Mouse (Mus musculus) activated CD4-positive, CD25-positive, alpha-beta regulatory T cell, adult 4 months (primary cell): ENCODE data around the gene Chkb. TPM values are rescaled to one million over a fixed set of nuclear protein-coding genes. Genes with fewer than 3 reads are reported as not detected.

Source experiments
- ATAC-seq: one replicate; pipeline ENCODE4 v1.8.0; 2017
- polyA plus RNA-seq, 2 experiments: library from polyadenylated mRNA; unstranded; fragments of 100-300 nt; shearing (Covaris generic); gene quantifications; one replicate each; pipeline ENCODE4 v1.2.1; 2017

The Chkb gene
- polyA plus RNA-seq, 2 experiments from 2014 or later, result 50.7 to 55.4 TPM

DNA sequence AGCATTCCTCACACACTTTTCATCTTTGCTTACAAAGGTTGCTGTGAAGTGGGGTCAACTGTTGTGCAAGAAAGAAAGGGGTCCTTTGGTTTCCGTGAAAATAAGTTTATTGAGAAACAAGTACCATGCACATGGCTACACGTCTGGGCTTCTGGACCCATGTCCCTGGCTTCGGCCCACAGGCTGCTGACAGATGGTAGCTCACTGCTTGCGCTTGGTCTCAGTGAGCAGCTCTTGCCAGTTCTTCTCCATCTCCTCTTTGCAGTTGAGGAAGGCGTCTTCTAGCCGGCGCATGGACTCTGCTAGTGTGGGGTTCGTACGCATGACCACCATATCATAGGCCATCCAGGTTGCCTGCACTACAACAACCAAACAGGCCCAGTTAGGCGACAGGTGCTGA is 39.6 kb downstream of the Chkb start:
- ATAC-seq, result no peak

DNA sequence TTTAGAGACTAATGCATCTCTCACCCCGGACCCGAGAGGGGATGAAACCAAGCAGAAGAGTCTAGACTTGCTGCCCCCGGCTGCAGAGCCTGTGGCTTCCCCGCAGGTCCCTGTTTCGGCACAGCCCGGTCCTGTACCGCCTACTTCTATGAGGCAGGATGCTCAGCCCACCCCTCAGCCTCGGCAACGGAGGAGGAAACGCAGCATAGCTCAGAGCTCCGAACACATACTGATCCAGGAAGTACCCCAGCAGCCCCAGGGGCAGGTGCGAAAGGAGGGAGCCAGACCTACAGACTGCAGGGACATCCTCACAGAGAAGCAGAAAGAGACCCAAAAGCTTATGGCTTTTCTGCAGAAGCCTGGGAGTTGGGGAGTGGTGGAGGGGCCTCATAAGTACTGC is 42.6 kb downstream of the Chkb start:
- ATAC-seq, result peak; percentile 72

DNA sequence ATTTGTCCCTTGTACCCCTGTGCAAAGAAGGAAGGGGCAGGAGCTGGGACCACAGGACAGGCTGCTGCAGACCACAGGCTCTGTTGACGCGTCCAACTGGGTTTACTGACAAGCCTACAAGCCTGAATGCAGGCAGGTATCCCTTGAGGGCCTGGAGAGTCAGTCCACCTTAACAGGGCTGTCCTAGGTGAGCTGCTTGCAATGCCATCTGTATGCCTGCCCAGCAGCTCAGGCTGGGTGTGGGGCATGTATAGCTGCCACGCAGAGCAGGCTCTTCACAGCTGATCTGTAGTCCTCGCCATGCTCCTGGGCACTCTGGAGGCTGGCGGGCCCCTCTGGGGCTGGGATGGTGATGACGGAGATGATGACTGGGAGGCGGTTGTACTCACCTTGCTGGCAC is 45.1 kb downstream of the Chkb start, which contains the start of gene Klhdc7b:
Gene Klhdc7b (plus strand): TSS at position 301 of the 400 bp plus-strand sequence.
- no peak for ATAC-seq

DNA sequence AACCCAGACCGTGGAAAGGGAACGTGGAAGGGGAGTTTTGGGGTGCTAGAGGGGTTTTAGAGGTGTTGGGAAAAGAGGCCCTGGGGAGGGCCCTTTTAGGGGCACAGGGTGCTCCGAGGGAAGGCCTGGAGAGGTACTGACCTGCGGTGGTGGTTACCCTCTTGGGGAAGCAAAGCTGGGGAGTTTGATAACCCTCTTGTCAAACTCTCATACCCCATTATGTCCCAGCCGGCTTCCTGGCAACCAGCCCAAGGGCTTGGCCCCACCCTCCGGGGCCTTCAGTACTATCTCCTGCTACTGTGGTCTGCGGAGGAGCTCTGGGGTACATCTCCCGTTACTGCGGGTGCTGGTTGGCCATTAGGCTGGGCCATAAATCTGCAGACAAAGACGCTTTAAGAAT is 50.3 kb downstream of the Chkb start:
- no peak for ATAC-seq

DNA sequence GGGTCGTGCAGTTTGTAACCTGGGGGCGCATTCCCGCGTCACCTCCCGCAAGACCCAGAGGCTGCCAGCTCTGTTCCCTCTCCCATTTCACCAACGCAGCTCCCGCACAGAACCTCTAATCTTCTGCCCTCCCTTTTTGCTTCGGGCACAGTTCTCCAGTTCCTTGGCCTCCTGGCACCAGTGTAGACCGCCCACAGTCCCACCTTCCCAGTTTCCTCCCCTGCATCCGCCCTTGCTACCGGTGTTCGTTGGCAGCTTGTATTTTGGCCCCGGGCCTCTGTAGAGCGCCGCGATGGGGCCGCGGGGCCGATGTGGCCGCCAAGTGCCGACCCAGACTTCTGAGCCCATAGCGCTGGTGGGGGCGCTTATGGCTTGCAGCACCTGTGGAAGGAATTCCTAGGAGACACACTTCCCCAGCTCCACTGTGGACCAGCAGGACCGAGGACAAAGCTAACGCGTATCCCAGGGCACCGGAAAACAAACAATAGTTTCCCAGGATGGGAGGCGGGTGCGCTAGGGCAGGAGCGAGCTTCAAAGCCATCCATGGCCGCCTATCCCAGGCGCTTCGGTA is 50.8 kb downstream of the Chkb start, which contains the start of gene Odf3b:
Gene Odf3b (minus strand): TSS at position 452 of the 571 bp plus-strand sequence.
- ATAC-seq, result peak; percentile 36

DNA sequence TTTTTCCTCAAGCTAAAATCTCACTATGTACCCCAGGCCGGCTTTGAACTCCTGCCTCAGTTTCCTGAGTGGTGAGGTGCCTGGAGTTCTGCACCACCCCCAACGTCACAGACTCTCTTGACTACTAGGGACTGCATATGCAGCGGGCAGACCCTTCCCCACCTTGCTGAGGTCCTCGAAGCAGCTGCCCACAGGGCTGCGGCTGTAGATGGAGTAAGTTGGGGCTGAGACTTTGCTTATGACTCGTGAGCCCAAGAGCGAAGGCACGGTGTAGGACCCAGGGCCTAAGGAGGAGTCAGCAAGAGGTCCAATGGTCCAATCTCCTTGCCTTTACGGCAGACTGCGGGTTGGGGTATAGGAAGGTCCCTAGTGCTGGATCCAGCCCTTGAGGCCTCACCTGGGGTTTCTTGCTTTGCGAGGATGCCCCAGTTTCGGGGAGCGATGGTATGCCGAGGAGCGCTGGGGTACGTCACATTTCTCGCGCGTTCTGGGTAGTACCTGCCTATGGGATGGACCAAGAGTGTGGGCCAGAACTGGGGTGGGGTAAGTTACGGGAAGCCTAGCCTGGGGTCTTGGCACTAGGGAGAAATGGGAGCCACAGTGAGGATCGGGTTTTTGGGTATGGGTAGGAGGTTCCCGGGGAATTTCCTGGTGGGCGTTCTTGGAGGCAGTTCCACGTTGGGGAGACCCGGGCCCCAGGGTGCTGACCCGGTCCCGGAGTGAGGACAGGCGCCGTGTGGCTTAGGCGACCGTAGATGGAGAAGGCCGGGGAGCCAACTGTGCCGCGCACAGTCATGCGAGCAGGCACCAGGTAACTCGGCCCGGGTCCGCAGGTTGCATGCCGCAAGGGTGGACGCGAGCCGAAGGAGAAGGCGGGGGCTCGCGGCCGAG is 51.5 kb downstream of the Chkb start:
- ATAC-seq, result no peak

DNA sequence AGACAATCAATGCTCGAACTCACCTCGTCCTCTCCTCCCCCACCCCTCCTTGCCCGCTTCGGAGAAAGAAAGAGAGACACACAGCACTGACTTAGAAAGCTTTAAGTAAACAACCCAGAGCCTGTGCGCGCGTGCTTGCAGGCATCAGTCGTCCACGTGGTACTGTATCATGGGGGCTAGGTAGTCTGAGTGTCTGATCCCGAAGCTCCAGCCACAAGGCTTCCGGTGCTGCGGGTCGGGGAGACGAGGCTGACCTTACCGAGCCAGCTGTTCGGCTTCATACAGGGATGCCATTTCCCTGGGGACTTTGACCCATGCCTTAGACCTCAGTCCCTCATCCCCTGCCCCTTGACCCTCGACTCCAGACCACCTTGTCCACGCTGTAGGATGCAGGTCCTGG is 52.3 kb downstream of the Chkb start:
- no peak for ATAC-seq

DNA sequence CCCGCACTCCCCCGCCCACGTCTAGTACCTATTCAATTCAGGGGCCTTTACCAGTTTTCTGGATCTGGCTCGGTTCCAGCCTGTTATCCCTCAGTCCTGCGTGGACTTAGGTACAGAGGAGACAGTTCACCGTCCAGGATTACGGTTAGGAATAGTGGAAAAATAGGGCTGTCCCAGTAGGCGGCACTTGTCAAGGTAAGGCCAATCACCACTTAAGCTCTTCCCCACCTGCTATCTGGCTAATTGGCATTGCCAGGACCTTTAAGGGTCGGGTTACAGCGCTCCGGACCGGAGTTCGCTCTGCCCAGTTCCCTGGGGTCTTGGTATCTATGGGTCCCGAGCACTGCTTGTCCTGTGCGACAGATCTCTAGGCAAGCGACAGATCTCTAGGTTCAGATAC is 52.8 kb downstream of the Chkb start, which contains the start of gene Tymp:
Gene Tymp (minus strand): TSS at position 83 of the 400 bp plus-strand sequence.
- ATAC-seq, result no peak

Other genes with a start within 250 kb of the Chkb start
- gene Plxnb2, start 249.1 kb downstream of the Chkb start, polyA plus RNA-seq, result 1 to 10 TPM; 1.0 to 2.1 TPM
- 1 to 10 TPM; 7.7 to 8.4 TPM for gene Dennd6b, start 233.4 kb downstream of the Chkb start, polyA plus RNA-seq
- 10 to 100 TPM; 20.8 to 25.1 TPM for gene Ppp6r2, start 218.4 kb downstream of the Chkb start, polyA plus RNA-seq
- gene Sbf1, start 114.6 kb downstream of the Chkb start, polyA plus RNA-seq, result 100 to 1,000 TPM in 1 of 2 experiments, 10 to 100 TPM in 1; 80.4 to 102 TPM
- not detected for gene Adm2, start 107.2 kb downstream of the Chkb start, polyA plus RNA-seq
- gene Miox, start 95.5 kb downstream of the Chkb start, polyA plus RNA-seq, result not detected
- gene Lmf2, start 74.2 kb downstream of the Chkb start, polyA plus RNA-seq, result 10 to 100 TPM; 20.8 to 38.6 TPM
- gene Ncaph2, start 74.2 kb downstream of the Chkb start, polyA plus RNA-seq, result 100 to 1,000 TPM; 141 to 171 TPM
- gene Sco2, start 56.1 kb downstream of the Chkb start, polyA plus RNA-seq, result 1 to 10 TPM; 2.1 to 4.9 TPM
- under 1 TPM; 0.61 to 0.74 TPM for gene Tymp, start 52.9 kb downstream of the Chkb start, polyA plus RNA-seq
- gene Odf3b, start 50.6 kb downstream of the Chkb start, polyA plus RNA-seq, result 1 to 10 TPM; 1.2 to 1.9 TPM
- under 1 TPM in 1 of 2 experiments, not detected in 1; 0.23 TPM for gene Klhdc7b, start 45.0 kb downstream of the Chkb start, polyA plus RNA-seq
- gene Syce3, start 19.4 kb downstream of the Chkb start, polyA plus RNA-seq, result not detected
- gene Cpt1b, start 4.0 kb downstream of the Chkb start, polyA plus RNA-seq, result under 1 TPM; 0.26 to 0.57 TPM
- 1 to 10 TPM; 4.1 to 5.8 TPM for gene C730034F03Rik, start 319 bp downstream of the Chkb start, polyA plus RNA-seq
- gene Gm44502, start 212 bp downstream of the Chkb start, polyA plus RNA-seq, result not detected
- under 1 TPM in 1 of 2 experiments, not detected in 1; 0.34 TPM for gene Mapk8ip2, start 24.0 kb upstream of the Chkb start, polyA plus RNA-seq
- 1 to 10 TPM; 6.8 to 8.6 TPM for gene Arsa, start 47.5 kb upstream of the Chkb start, polyA plus RNA-seq
- gene Shank3, start 69.7 kb upstream of the Chkb start, polyA plus RNA-seq, result not detected
- gene Acr, start 138.4 kb upstream of the Chkb start, polyA plus RNA-seq, result not detected
- 1 to 10 TPM in 1 of 2 experiments, under 1 TPM in 1; 0.88 to 2.6 TPM for gene Rabl2, start 162.0 kb upstream of the Chkb start, polyA plus RNA-seq